Mouse (Mus musculus) testis, adult 2 months (tissue): ENCODE measurements around the gene Srp14.

Source experiments
- CTCF ChIP-seq: fragments of 200-500 bp; IDR thresholded peaks from 2 replicates; pipeline ENCODE4 v1.5.1; 2012; ENCODE audit warnings: low read depth, mild to moderate bottlenecking, inconsistent platforms, low read length, moderate library complexity; ENCODE audit not compliant: control insufficient read depth, insufficient read depth, insufficient replicate concordance
- POLR2A ChIP-seq: fragments of 200-500 bp; IDR thresholded peaks from 2 replicates; pipeline ENCODE4 v1.6.1; 2012; ENCODE audit warnings: low read depth, mild to moderate bottlenecking, inconsistent platforms, low read length, moderate library complexity; ENCODE audit not compliant: control insufficient read depth

DNA sequence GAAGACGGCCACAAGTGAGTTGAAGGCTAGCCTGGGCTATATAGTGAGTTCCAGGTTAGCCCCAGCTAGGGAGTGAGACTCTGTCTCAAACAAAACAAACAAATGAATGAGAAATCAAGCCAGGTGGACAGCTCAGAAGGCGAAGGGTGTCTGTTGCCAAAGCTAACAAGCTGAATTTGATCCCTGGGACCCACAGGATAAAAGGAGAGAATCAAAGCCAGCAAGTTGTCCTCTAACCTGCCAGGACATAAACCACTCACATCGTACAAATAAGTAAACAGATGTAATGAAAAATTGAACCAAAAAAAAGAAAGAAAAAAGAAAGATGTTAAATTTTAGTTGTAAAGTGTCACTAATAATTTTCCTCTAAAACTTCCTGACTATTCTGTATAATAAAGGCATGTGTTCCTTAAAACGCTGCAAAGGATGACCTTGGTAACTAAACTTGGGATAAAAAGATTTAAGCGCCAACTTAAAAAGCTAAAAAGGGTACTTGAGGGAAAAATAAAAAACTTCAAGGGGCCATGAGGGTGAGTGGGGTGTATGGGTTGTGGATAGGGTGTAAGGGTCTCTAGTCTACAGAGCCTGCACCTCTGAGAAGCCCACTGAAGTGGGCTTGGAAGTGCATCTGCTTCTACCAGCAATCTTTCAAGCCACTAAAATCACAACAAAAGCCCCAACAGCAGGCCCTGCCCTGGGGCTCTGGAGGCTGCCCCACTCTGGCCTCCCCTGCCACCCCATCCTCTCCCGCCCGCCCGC, 30.4 kb upstream of the Srp14 start:
- TF ChIP-seq POLR2A (no peak), CTCF (no peak)
